8 mouse cellular contexts compared by ENCODE assay signal in the genomic region with DNA sequence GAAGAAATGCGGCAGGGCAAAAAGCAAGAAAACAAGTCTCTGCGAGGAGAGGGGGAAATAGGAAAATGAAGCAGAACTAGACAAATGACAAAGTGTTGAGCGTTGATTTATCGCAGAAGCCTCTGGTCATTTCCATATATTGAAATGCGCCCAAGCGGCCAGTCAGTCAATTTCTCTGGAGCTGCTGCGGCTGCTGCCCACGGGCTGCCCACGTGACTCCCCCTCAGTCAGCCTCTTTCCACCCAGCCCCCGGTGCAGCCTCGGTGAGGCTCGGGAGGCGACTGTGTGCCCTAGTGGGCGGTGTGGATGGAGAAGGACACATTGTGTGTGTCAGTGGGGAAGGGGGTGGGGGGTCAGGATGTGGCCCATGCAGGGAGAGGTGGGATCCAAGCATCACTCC. TPM values are rescaled to one million over a fixed set of nuclear protein-coding genes. Genes with fewer than 3 reads are reported as not detected.
DNase-seq lines count a peak whose midpoint lies in the region; ATAC-seq and TF ChIP-seq lines count a peak whose summit lies in the region.

No protein-coding gene starts in this region.

- H3K27me3 ChIP-seq in liver, embryonic 11.5 days (replicated peaks; ENCODE audit: control insufficient read depth, insufficient read depth, low read length), result peaks cover 35% of the 10 kb centered on the region
- peaks cover 2% of the 10 kb centered on the region; the same call in 1 of the 2 replicates for H3K27me3 ChIP-seq in forebrain, embryonic 11.5 days (ENCODE audit: control insufficient read depth, insufficient read depth, low read length)
- peaks cover 6% of the 10 kb centered on the region; the same call in 1 of the 2 replicates for H3K27me3 ChIP-seq in limb, embryonic 15.5 days
- peaks cover 4% of the 10 kb centered on the region for H3K27me3 ChIP-seq in kidney, adult 2 months (replicated peaks; ENCODE audit: control insufficient read depth, insufficient read depth, low read length)

- 5% methylated on average over 14 of the region's 14 CpGs for WGBS in liver, embryonic 11.5 days
- under 1% methylated on average over 14 of the region's 14 CpGs for WGBS in forebrain, embryonic 11.5 days
- 3% methylated on average over 14 of the region's 14 CpGs for whole genome bisulfite sequencing in limb, embryonic 15.5 days
- WGBS in kidney, adult 2 months, result 3% methylated on average over 14 of the region's 14 CpGs

- no peak overlapping the region for H3K27ac ChIP-seq in liver, embryonic 11.5 days (ENCODE audit: low read depth, low read length)
- no peak overlapping the region for H3K27ac ChIP-seq in forebrain, embryonic 11.5 days (ENCODE audit: low read depth, low read length)
- no peak overlapping the region for H3K27ac ChIP-seq in limb, embryonic 15.5 days
- no peak overlapping the region for H3K27ac ChIP-seq in kidney, adult 2 months (ENCODE audit: insufficient read depth, low read depth, low read length)

- H3K36me3 ChIP-seq in liver, embryonic 11.5 days (ENCODE audit: control insufficient read depth, insufficient read depth, low read length), result no peaks in the 10 kb centered on the region
- no peaks in the 10 kb centered on the region for H3K36me3 ChIP-seq in forebrain, embryonic 11.5 days (ENCODE audit: control insufficient read depth, insufficient read depth, low read length)
- no peaks in the 10 kb centered on the region for H3K36me3 ChIP-seq in limb, embryonic 15.5 days
- H3K36me3 ChIP-seq in kidney, adult 2 months (ENCODE audit: control insufficient read depth, insufficient read depth, low read length), result no peaks in the 10 kb centered on the region

- H3K9ac ChIP-seq in liver, embryonic 11.5 days (ENCODE audit: low read depth, low read length), result no peak overlapping the region
- peak overlapping the region; percentile 37 for H3K9ac ChIP-seq in forebrain, embryonic 11.5 days (ENCODE audit: low read length)
- H3K9ac ChIP-seq in limb, embryonic 15.5 days, result no peak overlapping the region

- peak overlapping the region; percentile 19; the same call in 1 of the 2 replicates for H3K4me3 ChIP-seq in liver, embryonic 11.5 days (ENCODE audit: low read depth, low read length)
- peak overlapping the region; percentile 24 for H3K4me3 ChIP-seq in forebrain, embryonic 11.5 days (ENCODE audit: low read depth, low read length)
- H3K4me3 ChIP-seq in limb, embryonic 15.5 days, result peak overlapping the region; percentile 33
- no peak overlapping the region for H3K4me3 ChIP-seq in kidney, adult 2 months (ENCODE audit: insufficient read depth, low read depth, low read length)

- ATAC-seq in liver, embryonic 11.5 days (replicated peaks; ENCODE audit: low FRiP score), result no peak
- peak; percentile 78 for ATAC-seq in forebrain, embryonic 11.5 days (replicated peaks; ENCODE audit: low FRiP score)
- no peak for ATAC-seq in limb, embryonic 15.5 days (ENCODE audit: insufficient number of reproducible peaks, low FRiP score, low TSS enrichment, low read depth)

- no peak for DNase-seq in liver, embryonic 11.5 days (ENCODE audit: low spot score)
- no peak for DNase-seq in liver
- peak; percentile 69 for DNase-seq in forebrain, embryonic 11.5 days (ENCODE audit: low spot score)
- DNase-seq in retina, postnatal 1 day, result peak; percentile 62
- no peak for DNase-seq in kidney, adult 2 months
- DNase-seq in layer of hippocampus, adult 9-10 months (ENCODE audit: low spot score), result no peak
- no peak for DNase-seq in lung, postnatal 4 days

- 0 out of 2 replicates have a peak, but pooled peaks cover 4% of the 10 kb centered on the region for H3K4me1 ChIP-seq in liver, embryonic 11.5 days (replicated peaks; ENCODE audit: control insufficient read depth, insufficient read depth, low read length)
- peaks cover 6% of the 10 kb centered on the region; the same call in 1 of the 2 replicates for H3K4me1 ChIP-seq in forebrain, embryonic 11.5 days (replicated peaks; ENCODE audit: control insufficient read depth, insufficient read depth, low read length)
- H3K4me1 ChIP-seq in limb, embryonic 15.5 days, result peaks cover 15% of the 10 kb centered on the region
- H3K4me1 ChIP-seq in kidney, adult 2 months (ENCODE audit: control insufficient read depth, insufficient read depth, low read length), result no peaks in the 10 kb centered on the region

- TF ChIP-seq CTCF in kidney, adult 2 months (conservative IDR thresholded peaks at IDR 0.05; ENCODE audit: insufficient read depth, insufficient read length, low read depth, low read length), result no peak

- no peaks in the 10 kb centered on the region for H3K9me3 ChIP-seq in liver, embryonic 11.5 days (ENCODE audit: control insufficient read depth, low read length)
- H3K9me3 ChIP-seq in forebrain, embryonic 11.5 days (ENCODE audit: control insufficient read depth, low read length), result no peaks in the 10 kb centered on the region
- H3K9me3 ChIP-seq in limb, embryonic 15.5 days, result no peaks in the 10 kb centered on the region

- no peak for TF ChIP-seq POLR2A in kidney, adult 2 months (IDR thresholded peaks at IDR 0.05; ENCODE audit: low read depth, low read length)

- H3K4me2 ChIP-seq in liver, embryonic 11.5 days, result peak overlapping the region; percentile 56
- H3K4me2 ChIP-seq in forebrain, embryonic 11.5 days (ENCODE audit: low read depth, low read length, severe bottlenecking), result peak overlapping the region; percentile 70
- H3K4me2 ChIP-seq in limb, embryonic 15.5 days, result peak overlapping the region; percentile 59

RNA-seq across cellular contexts. Expression of gene A830031A19Rik, which starts 13.0 kb away (rescaled TPM):
- not detected in 2 replicates for polyA plus RNA-seq in liver, embryonic 11.5 days (2014; fragmentation: Nextera tagmentation; extraction: Ambion mirVana)
- polyA plus RNA-seq in forebrain, embryonic 11.5 days (2014; fragmentation: Nextera tagmentation; extraction: Ambion mirVana), result not detected in 2 replicates
- polyA plus RNA-seq in limb, embryonic 15.5 days (2015; fragmentation: Nextera tagmentation; extraction: Ambion mirVana), result 0.20 TPM in 1 of 2 replicates, not detected in the other
- polyA plus RNA-seq in kidney, adult 2 months (2012; rRNA removed), result not detected in 2 replicates

RNA-seq across cellular contexts. Expression of gene Bcl11a, which starts 16.0 kb away (rescaled TPM):
- 92.2 and 95.4 TPM in 2 replicates for polyA plus RNA-seq in liver, embryonic 11.5 days (2014; fragmentation: Nextera tagmentation; extraction: Ambion mirVana)
- 97.0 and 101 TPM in 2 replicates for polyA plus RNA-seq in forebrain, embryonic 11.5 days (2014; fragmentation: Nextera tagmentation; extraction: Ambion mirVana)
- polyA plus RNA-seq in limb, embryonic 15.5 days (2015; fragmentation: Nextera tagmentation; extraction: Ambion mirVana), result 52.1 and 60.9 TPM in 2 replicates
- 0.14 and 0.72 TPM in 2 replicates for polyA plus RNA-seq in kidney, adult 2 months (2012; rRNA removed)

Comparison
In these comparisons a context has a peak if more than half of its experiments do, and no peak if none do; other contexts are left out.
1. DNase-seq: peak in forebrain, embryonic 11.5 days (single experiment) and retina, postnatal 1 day (single experiment); none in liver, embryonic 11.5 days (single experiment), liver (single experiment), kidney, adult 2 months (single experiment), layer of hippocampus, adult 9-10 months (single experiment) and lung, postnatal 4 days (0 of 2).
2. RNA of gene Bcl11a, which starts 16.0 kb away (polyA plus RNA-seq): 97.0 to 101 TPM in forebrain, embryonic 11.5 days, 92.2 to 95.4 TPM in liver, embryonic 11.5 days and 52.1 to 60.9 TPM in limb, embryonic 15.5 days; 0.14 to 0.72 TPM in kidney, adult 2 months; every median in the first group is over 10 times any median in the second.
3. Peak in every context shown above with its lines, with median percentiles within 50 percentile points of each other: H3K4me2 ChIP-seq.